Mouse (Mus musculus) forebrain, embryonic 14.5 days (tissue): ENCODE results near the gene Wdr38. TPM values are rescaled to one million over a fixed set of nuclear protein-coding genes. Genes with fewer than 3 reads are reported as not detected.
A peak's percentile ranks its signal among the peaks of the same experiment; 100 is the strongest.
"Not testable (repeated sequence)": the region's sequence is repeated elsewhere in the genome, so short reads cannot be mapped to it uniquely, and the experiment has no call there.

Experiments
- ATAC-seq: fragments of 200-750 bp; cut with Nextera tagmentation; 2 replicates; pipeline ENCODE4 v1.8.0; 2017; ENCODE audit warnings: mild to moderate bottlenecking, moderate library complexity
- DNase-seq: peaks from one replicate; pipeline ENCODE4 v3.0.0-alpha.2; 2015; ENCODE audit warnings: low spot score
- H3K27ac ChIP-seq: fragments of 300-500 bp; sonication (generic); 2 replicates; pipeline ENCODE4 v1.5.1; 2014; ENCODE audit warnings: low read depth, mild to moderate bottlenecking, control low read depth, low read length, moderate library complexity
- H3K27me3 ChIP-seq: fragments of 300-500 bp; sonication (generic); replicated peaks from 2 replicates; pipeline ENCODE4 v1.6.1; 2014; ENCODE audit warnings: low read length, control low read depth, mixed read lengths; ENCODE audit not compliant: control insufficient read depth, insufficient read depth
- H3K36me3 ChIP-seq: fragments of 300-500 bp; sonication (generic); 2 replicates; pipeline ENCODE4 v1.6.1; 2014; ENCODE audit warnings: low read length, control low read depth; ENCODE audit not compliant: control insufficient read depth, insufficient read depth
- H3K4me1 ChIP-seq: fragments of 300-500 bp; sonication (generic); 2 replicates; pipeline ENCODE4 v1.6.1; 2014; ENCODE audit warnings: antibody characterized with exemption, low read length, control low read depth; ENCODE audit not compliant: control insufficient read depth, insufficient read depth
- H3K4me2 ChIP-seq: fragments of 300-500 bp; sonication (generic); 2 replicates; pipeline ENCODE4 v1.6.1; 2014; ENCODE audit warnings: mild to moderate bottlenecking, control low read depth, low read length
- H3K4me3 ChIP-seq: fragments of 300-500 bp; sonication (generic); 2 replicates; pipeline ENCODE4 v1.5.1; 2014; ENCODE audit warnings: low read depth, low read length, control low read depth
- H3K9ac ChIP-seq: fragments of 300-500 bp; sonication (generic); 2 replicates; pipeline ENCODE4 v1.6.1; 2014; ENCODE audit warnings: mild to moderate bottlenecking, low read length, control low read depth, moderate library complexity
- H3K9me3 ChIP-seq: fragments of 300-500 bp; sonication (generic); replicated peaks from 2 replicates; pipeline ENCODE4 v1.6.1; 2016; ENCODE audit warnings: low read length, control low read depth, mixed read lengths; ENCODE audit not compliant: control insufficient read depth
- WGBS: fragments of 180-500 bp; shearing (Covaris S2); extraction: QIAGEN DNeasy Blood & Tissue Kit; methylation state at CpG from one replicate; pipeline ENCODE4 v1.1.7; 2014; 5-methylcytosine and 5-hydroxymethylcytosine counted together
- polyA plus RNA-seq: library from polyadenylated mRNA; unstranded; fragments of >200 nt; fragmentation: Nextera tagmentation; extraction: Ambion mirVana; gene quantifications from 2 replicates; pipeline ENCODE4 v1.2.1, GENCODE M21; 2014

Wdr38 gene
- polyA plus RNA-seq, 1 experiment from 2014 or later = 1.4 TPM

- Histone ChIP-seq H3K36me3 (peaks cover 20% of the 10 kb centered on the region), H3K4me2 (peak overlapping the region; percentile 97), H3K4me3 (peak overlapping the region; percentile 87), H3K4me1 (peaks cover 22% of the 10 kb centered on the region), H3K9me3 (no peaks in the 10 kb centered on the region), H3K27me3 (no peaks in the 10 kb centered on the region), H3K27ac (no peak overlapping the region), H3K9ac (peak overlapping the region; percentile 94)
- peak; percentile 25 for DNase-seq
- WGBS = 38% methylated on average over 3 of the region's 3 CpGs
- ATAC-seq = no peak
Observed at GRCm38 (mm10) chr2:39008954-39009365, 11.7 kb downstream of the Wdr38 start.

GRCm38 (mm10) chr2:39010144-39010543 lies 12.9 kb downstream of the Wdr38 start:
- not testable (repeated sequence) for H3K4me3 ChIP-seq, H3K9me3 ChIP-seq, H3K27me3 ChIP-seq, DNase-seq, H3K9ac ChIP-seq, H3K4me2 ChIP-seq, ATAC-seq, H3K27ac ChIP-seq
- H3K4me1 ChIP-seq = peaks cover 19% of the 10 kb centered on the region
- WGBS = 97% methylated on average over 4 of the region's 5 CpGs
- H3K36me3 ChIP-seq = peaks cover 32% of the 10 kb centered on the region

- no peak overlapping the region for H3K4me3 ChIP-seq
- ATAC-seq = no peak
- no peak for DNase-seq
- H3K4me1 ChIP-seq = peaks cover 14% of the 10 kb centered on the region
- H3K27ac ChIP-seq = no peak overlapping the region
- no peaks in the 10 kb centered on the region for H3K9me3 ChIP-seq
- no peaks in the 10 kb centered on the region for H3K27me3 ChIP-seq
- no peak overlapping the region for H3K4me2 ChIP-seq
- no peak overlapping the region for H3K9ac ChIP-seq
- H3K36me3 ChIP-seq = peaks cover 43% of the 10 kb centered on the region
Observed at GRCm38 (mm10) chr2:39011264-39011663, 14.0 kb downstream of the Wdr38 start.

GRCm38 (mm10) chr2:39011971-39012370 lies 14.7 kb downstream of the Wdr38 start:
- Histone ChIP-seq H3K27ac (no peak overlapping the region), H3K9ac (no peak overlapping the region), H3K4me2 (no peak overlapping the region), H3K27me3 (no peaks in the 10 kb centered on the region), H3K36me3 (peaks cover 49% of the 10 kb centered on the region), H3K9me3 (no peaks in the 10 kb centered on the region), H3K4me3 (no peak overlapping the region), H3K4me1 (peaks cover 14% of the 10 kb centered on the region)
- DNase-seq = no peak
- no peak for ATAC-seq
- WGBS = 86% methylated on average over 3 of the region's 3 CpGs

- DNase-seq = no peak
- no peak overlapping the region for H3K27ac ChIP-seq
- H3K27me3 ChIP-seq = no peaks in the 10 kb centered on the region
- H3K9ac ChIP-seq = no peak overlapping the region
- peaks cover 57% of the 10 kb centered on the region for H3K36me3 ChIP-seq
- H3K4me3 ChIP-seq = no peak overlapping the region
- 90% methylated on average over 7 of the region's 7 CpGs for WGBS
- H3K4me1 ChIP-seq = peaks cover 11% of the 10 kb centered on the region
- ATAC-seq = no peak
- no peaks in the 10 kb centered on the region for H3K9me3 ChIP-seq
- no peak overlapping the region for H3K4me2 ChIP-seq
Observed at GRCm38 (mm10) chr2:39012768-39013279, 15.5 kb downstream of the Wdr38 start.

GRCm38 (mm10) chr2:39016581-39016980 lies 19.3 kb downstream of the Wdr38 start:
- Histone ChIP-seq H3K36me3 (peaks cover 94% of the 10 kb centered on the region), H3K4me2 (no peak overlapping the region), H3K27me3 (no peaks in the 10 kb centered on the region), H3K9me3 (no peaks in the 10 kb centered on the region), H3K27ac (no peak overlapping the region), H3K9ac (no peak overlapping the region), H3K4me3 (no peak overlapping the region), H3K4me1 (no peaks in the 10 kb centered on the region)
- ATAC-seq = no peak
- DNase-seq = no peak
- 81% methylated on average over 3 of the region's 3 CpGs for WGBS

GRCm38 (mm10) chr2:39020004-39020403 lies 22.7 kb downstream of the Wdr38 start:
- Histone ChIP-seq H3K9me3 (no peaks in the 10 kb centered on the region), H3K27me3 (no peaks in the 10 kb centered on the region), H3K27ac (no peak overlapping the region), H3K36me3 (peaks cover 94% of the 10 kb centered on the region), H3K4me3 (no peak overlapping the region), H3K4me1 (no peaks in the 10 kb centered on the region), H3K9ac (no peak overlapping the region), H3K4me2 (no peak overlapping the region)
- DNase-seq = no peak
- ATAC-seq = no peak
- 88% methylated on average over 1 of the region's 1 CpGs for WGBS

- Histone ChIP-seq H3K27ac (no peak overlapping the region), H3K36me3 (peaks cover 85% of the 10 kb centered on the region), H3K4me3 (no peak overlapping the region), H3K4me2 (no peak overlapping the region), H3K9ac (no peak overlapping the region), H3K9me3 (no peaks in the 10 kb centered on the region), H3K27me3 (no peaks in the 10 kb centered on the region), H3K4me1 (no peaks in the 10 kb centered on the region)
- ATAC-seq (no peak), DNase-seq (no peak)
- WGBS = 98% methylated on average over 1 of the region's 1 CpGs
Observed at GRCm38 (mm10) chr2:39031611-39032010, 34.3 kb downstream of the Wdr38 start.

GRCm38 (mm10) chr2:39040215-39040614 lies 42.9 kb downstream of the Wdr38 start:
- no peak overlapping the region for H3K4me3 ChIP-seq
- WGBS = 96% methylated on average over 1 of the region's 1 CpGs

More at GRCm38 (mm10) chr2:39040215-39040614, 42.9 kb downstream of the Wdr38 start:
- Histone ChIP-seq H3K27ac (no peak overlapping the region), H3K9me3 (no peaks in the 10 kb centered on the region), H3K4me2 (no peak overlapping the region), H3K4me1 (no peaks in the 10 kb centered on the region), H3K27me3 (no peaks in the 10 kb centered on the region), H3K9ac (no peak overlapping the region), H3K36me3 (peaks cover 63% of the 10 kb centered on the region)
- DNase-seq (no peak), ATAC-seq (no peak)
